Mouse (Mus musculus) CD4-positive, CD25-positive, alpha-beta regulatory T cell, adult 4 months (primary cell): ENCODE results near the gene Bcl2a1d. TPM values are rescaled to one million over a fixed set of nuclear protein-coding genes. Genes with fewer than 3 reads are reported as not detected.
"Not testable (repeated sequence)": the region's sequence is repeated elsewhere in the genome, so short reads cannot be mapped to it uniquely, and the experiment has no call there.

Experiments used
- ATAC-seq: one replicate; pipeline ENCODE4 v1.8.0; 2017
- polyA plus RNA-seq, 2 experiments: library from polyadenylated mRNA; unstranded; fragments of 100-300 nt; shearing (Covaris generic); gene quantifications; one replicate each; pipeline ENCODE4 v1.2.1; 2017

The Bcl2a1d gene
- polyA plus RNA-seq = 10 to 100 TPM; 54.1 to 68.7 TPM

- peak; percentile 83 for ATAC-seq
Observed at GRCm38 (mm10) chr9:88731728-88732127, at the start of gene Bcl2a1d. Bcl2a1d (minus strand) TSS chr9:88731914.

DNA sequence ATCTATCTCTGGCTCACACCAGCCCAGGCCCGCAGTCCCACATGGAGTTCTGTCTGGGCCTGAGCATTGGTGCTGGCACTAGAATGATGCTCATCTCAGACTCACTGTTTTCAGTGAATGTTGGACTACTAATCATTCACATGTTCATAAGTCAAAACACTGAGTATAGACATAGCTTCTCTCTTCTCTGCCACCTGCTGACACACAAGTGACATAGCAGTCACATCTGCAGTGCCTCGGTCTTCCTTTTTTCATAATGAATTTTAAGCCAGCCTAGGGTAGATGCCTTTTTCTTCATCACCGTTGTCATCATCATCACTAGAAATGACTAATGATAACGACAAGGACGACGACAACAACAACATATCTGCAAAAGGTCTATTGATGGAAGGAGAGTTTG lies 38.5 kb upstream of the Bcl2a1d start:
- ATAC-seq = not testable (repeated sequence)

- ATAC-seq = not testable (repeated sequence)
Observed at GRCm38 (mm10) chr9:88769470-88769869, 37.8 kb upstream of the Bcl2a1d start.

- ATAC-seq = peak; percentile 94
Observed at GRCm38 (mm10) chr9:88746687-88747086, 15.0 kb upstream of the Bcl2a1d start.

DNA sequence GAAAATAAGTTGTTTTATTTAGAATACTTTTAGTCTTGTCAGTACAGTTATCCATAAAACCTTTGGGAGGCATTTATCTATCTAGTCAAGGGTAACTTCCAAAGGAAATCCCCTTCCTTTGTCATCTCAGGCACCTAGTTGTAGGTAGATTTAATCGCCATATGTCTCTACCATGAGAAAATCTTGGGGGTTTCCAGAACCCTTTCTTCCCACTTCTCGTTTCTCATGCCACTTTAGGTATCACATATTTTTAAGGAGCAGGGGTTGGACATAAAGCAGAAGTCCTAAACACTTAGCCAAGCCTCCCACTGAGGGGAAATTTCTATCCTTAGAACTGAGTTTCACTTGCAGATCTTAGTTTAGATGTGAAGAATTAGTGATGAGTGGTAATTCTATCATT lies 14.3 kb upstream of the Bcl2a1d start:
- ATAC-seq = peak; percentile 44

DNA sequence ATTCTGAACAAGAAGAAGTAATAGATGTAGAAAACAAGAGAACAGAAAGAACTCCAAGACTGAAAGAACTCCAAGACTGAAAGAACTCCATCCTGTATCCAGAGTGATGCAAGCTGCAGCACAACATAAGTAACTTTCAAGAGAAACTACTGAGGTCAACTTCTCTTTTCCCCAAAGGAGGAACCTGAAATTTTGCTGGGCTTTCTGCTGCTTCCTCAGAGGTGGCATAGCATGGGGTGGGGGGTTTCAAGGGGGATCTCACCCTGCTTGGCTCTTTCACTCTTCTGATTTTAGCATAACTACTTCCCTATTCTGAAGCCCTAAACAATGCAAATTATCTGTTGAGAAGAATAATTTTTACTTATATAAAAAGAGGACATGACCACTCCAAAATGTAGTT lies 3.6 kb upstream of the Bcl2a1d start:
- not testable (repeated sequence) for ATAC-seq

DNA sequence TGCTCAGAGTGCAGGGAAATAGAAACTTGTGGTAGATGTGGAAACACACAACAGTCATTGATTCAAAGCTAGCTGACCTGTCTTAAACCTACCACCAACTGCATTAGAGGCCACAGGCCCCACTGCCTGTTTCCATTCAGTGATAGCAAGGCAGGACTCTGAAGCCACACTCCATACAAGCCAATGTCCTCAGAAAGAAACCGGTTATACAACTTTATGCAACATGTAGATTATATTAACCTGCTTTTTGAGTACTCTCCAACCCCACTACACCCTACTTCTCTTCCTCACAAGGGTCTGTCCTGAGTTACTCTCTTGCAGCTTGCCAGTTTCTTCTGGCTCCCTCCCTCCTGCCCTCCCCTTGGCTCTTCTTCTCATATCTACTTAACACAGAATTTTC lies 1.5 kb upstream of the Bcl2a1d start:
- ATAC-seq = not testable (repeated sequence)

DNA sequence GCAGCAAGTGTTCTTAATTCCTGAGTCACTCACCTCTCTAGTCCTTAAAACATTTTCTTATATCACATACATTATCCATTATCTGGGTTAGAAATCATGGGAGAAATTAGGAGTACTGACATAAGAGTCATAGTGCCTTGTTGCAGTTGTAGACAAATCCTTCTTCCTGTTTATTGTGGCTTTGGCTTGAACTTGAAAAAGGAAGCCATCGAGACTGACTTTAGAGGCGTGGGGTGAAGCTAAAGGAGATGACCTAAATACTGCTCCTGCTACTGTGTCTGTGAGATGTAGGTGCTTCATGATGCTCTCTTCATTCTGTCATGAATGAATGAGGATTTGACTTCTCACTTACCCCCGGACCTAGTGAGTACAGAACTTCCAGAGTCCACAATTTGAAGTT lies 620 bp upstream of the Bcl2a1d start:
- ATAC-seq = peak; percentile 14

DNA sequence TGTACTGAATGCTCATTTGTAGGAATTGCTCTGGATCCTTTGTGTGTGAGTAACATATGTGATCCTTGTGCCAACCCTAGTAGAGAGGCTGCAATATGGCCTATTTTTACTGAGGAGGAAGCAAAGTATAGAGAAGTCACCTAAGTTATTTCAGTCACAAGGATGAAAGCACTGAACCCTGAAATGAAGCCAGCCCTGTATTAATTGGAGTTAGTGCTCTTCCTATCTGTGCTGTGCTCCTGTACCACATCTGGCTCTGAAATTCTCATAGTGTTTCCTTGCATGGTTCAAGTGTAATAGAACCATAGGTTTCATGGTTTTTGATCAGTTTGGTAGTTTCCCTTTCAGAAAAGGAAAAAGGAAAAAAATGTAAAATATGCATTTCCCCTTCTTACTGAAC lies 3.4 kb downstream of the Bcl2a1d start:
- peak; percentile 8 for ATAC-seq

- ATAC-seq = peak; percentile 13
Observed at GRCm38 (mm10) chr9:88721628-88722027, 10.1 kb downstream of the Bcl2a1d start.

DNA sequence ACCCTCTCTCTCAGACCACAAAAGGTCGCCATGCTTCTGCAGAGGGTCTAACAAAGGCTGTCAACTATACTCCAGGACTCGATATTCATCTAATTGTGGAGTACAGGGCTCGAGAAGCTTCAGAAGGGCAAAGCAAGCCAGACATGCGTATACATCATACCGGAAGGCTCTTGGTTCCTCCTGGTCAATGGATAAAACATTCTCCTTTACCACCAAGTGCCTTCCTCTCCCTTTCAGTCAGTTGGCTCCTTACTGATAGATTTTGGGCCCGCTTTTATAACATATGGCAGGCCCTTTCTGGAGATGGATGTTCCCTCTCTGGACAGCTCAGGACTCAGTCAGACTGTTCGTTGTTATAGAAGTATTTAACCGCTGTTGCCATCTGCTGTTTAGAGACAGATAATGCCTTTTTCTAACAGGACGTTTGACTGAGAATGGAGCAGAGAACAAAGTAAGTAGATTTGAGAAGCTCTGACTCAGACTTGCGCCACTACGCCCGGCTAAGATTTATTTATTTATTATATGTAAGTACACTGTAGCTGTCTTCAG lies 11.7 kb downstream of the Bcl2a1d start, which contains the start of gene Mthfsl:
TSS of gene Mthfsl (minus strand) at position 308 of the 549 bp plus-strand sequence.
- peak; percentile 48 for ATAC-seq

DNA sequence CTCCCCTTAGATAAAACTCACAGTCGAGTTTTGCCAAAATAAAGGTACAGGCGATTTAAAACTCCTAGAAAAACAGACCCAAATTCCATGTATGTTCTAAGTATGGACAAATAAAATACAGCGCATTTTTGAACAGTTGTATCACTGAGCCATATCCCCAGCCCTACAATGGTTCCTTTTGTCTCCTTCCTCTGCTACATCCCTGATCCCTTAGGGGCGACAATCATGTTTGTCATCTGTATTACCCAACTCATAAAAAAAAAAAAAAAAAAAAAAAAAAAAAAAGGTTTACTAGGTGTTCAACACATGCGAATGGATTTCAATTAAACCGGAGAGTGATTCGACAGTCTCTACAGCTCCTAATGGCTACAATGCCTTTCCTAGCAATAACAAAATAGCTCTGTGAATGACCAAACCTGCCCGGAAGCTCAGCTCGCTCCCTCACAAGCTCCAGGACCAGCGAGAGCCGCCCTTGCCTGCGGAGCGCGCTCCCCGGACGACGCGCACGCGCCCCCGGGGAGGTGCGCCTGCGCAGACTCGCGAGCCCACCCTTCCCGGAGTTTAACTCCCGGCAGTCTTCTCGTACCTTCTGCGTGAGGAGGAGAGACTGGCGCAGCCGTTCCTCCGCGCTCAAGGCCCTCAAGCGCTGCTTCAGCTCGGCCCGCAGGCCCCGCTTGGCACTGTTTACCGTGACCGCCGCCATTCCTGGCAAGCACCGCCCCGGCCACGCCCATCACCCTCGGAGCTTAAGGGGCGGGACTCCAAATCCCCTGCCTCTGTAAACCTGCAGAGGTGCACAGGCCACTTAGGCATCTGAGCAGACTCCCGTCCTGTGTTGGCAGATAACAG lies 12.4 kb downstream of the Bcl2a1d start:
- ATAC-seq = peak; percentile 83

DNA sequence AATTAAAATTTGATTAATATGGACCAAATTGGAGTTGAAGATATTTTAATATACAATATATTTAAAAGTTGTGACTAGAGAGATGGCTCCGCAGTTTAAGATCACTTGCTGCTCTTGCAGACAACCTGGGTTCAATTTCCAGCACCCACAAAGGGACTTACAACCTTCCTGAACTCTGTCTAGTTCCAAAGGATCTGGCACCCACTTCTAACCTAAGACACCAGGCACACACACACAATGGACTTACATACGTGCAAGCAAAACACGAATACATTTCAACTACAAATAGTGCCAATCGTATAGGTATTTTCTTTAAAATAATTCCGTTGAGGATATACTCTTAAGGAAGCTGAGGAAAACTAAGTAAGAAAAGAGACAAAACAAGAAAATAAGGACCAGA lies 13.1 kb downstream of the Bcl2a1d start:
- ATAC-seq = not testable (repeated sequence)

DNA sequence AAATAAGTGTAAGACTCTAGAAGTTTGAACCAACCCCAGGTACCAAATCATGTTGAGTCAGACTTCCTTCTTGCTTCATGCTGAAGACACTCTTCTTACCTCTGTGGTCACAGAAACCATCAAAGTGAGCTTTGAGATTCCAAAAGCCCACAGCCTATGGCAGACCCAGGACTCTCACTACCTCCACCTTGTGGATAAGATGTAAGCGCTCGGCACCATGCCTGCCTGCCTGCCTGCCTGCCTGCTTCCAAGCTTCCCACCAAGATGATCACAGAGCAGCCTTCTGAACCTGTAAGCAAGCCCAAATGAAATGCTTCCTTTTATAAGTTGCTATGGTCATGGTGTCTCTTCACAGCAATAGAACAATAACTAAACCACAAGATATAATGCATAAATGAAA lies 13.6 kb downstream of the Bcl2a1d start:
- peak; percentile 60 for ATAC-seq

- not testable (repeated sequence) for ATAC-seq
Observed at GRCm38 (mm10) chr9:88714515-88714914, 17.2 kb downstream of the Bcl2a1d start.

DNA sequence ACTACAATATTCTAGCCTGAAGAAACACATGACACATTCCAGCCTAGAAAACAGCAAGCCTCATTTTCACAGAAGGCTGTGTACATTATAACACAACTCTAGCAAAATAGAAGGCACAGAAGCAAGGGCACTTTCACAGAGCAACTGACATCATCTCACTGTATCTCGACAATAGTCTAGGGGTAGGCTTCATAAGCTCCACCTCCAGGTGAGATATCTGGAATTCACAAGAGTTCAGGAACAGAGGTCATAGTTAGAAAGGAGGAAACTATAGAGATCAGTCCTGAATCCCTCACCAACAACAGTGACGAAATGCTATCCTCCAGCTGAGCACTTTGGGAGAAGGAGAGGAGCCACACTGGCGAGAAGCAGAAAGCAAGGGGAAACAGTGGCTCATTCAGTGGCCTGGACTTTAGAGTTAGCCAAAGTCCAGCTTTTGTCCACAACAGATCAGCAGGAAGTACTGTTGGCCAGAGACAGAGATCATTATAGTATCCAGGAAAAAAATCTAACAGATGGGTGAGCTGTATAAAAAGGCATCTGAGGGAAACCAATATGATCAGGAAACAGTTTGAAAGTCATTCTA lies 19.5 kb downstream of the Bcl2a1d start:
- ATAC-seq = not testable (repeated sequence)

GRCm38 (mm10) chr9:88710910-88711438 lies 20.7 kb downstream of the Bcl2a1d start:
- not testable (repeated sequence) for ATAC-seq

DNA sequence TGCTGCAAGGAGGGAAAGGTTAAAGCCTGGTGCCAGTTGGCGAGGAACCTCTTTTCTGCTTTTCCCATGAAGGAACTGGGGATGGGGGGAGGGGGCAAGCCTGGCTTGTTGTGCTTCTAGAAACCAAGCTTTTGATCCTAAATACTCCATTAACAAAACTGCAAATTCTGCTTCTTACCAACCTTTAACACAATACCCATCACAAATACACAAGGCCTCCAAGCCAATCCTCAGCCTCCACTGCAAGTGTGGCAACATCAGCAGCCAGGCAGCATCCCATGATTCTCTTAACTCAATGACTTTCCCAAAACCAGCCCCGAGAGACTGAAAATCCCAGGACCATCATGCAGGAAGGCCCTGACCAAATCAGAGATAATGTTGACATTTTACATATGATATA lies 21.3 kb downstream of the Bcl2a1d start:
- not testable (repeated sequence) for ATAC-seq

DNA sequence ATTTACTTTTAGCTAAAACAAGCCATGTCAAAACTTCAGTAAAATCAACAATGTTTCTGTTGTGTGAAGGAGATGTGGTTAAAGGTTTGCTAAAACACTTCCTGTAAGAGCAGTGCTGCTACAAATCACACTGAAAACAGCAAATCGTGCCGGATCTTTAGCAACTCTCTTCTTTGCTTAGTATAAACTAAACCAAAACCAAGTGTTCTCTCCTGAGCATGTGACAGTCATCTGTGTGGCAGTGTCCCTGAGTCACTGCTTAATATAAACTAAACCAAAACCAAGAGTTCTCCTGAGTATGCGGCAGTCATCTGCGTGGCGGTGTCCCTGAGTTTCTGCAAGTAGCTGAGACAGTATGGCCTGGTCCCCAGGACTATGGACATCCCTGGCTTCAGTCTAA lies 21.9 kb downstream of the Bcl2a1d start:
- ATAC-seq = peak; percentile 88

DNA sequence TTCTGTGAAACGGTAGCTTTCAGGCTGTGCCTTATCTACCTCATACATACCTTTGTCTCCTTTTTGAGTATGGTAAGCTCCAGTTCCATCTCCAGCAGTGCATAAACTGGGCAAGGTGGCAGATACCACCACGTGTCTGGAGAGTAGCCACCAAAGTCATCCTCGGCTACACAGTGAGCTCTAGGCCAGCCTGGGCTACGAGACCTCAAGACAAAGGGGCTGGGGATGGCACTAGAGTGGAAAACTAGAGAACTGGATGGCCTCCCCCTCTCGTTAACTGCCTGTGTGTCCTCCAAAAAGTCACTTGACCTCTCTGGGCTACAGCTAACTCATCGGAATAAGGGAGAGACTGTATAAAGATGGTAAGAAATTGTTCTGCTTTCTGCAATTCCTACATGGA lies 22.4 kb downstream of the Bcl2a1d start:
- no peak for ATAC-seq

DNA sequence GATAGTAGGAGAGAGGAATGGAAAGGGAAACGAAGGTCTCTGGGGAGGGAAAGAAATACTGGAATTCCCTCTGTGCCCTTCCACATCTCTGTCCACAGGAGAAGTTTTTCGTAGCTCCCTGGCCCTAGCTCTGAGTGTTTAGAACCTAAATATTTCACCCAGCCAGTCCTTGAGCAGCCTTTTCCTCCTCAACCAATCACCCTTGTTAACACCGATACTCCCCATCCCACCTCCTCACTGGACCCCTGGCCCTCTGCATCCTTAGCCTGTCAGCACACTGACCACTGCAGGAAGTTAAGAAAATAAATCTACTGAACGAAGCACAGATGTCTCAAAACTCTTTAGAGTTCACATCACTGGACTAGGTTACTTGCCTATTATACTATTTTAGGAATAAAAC lies 25.0 kb downstream of the Bcl2a1d start:
- ATAC-seq = no peak

GRCm38 (mm10) chr9:88705157-88705556 lies 26.6 kb downstream of the Bcl2a1d start:
- not testable (repeated sequence) for ATAC-seq

DNA sequence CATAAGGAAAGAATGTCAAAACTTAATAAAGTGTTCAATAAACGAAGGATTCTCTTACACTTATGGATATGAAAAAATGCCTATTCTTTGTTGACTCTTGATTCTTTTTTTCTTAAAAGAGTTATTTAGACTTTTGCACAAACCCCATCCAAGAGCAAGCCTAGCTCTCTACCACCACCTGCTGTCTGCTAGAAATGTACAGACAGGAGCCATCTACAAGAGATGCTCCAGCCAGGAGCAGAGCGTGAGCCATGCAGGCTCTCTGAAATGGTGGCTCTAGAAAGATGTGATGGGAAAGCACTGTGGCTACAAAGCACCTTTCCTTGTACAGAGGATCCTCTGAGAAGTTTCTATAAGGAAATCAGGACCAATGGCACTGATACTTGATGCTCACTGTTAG lies 33.0 kb downstream of the Bcl2a1d start:
- ATAC-seq = not testable (repeated sequence)
